Mouse (Mus musculus) CD4-positive helper T cell, adult 2 months (primary cell): ENCODE data around the gene Fam198a.

Experiments
- DNase-seq: peaks from one replicate; pipeline ENCODE4 v3.0.0-alpha.2; 2012; ENCODE audit warnings: low read depth, missing footprints, low spot score

The Fam198a gene

DNA sequence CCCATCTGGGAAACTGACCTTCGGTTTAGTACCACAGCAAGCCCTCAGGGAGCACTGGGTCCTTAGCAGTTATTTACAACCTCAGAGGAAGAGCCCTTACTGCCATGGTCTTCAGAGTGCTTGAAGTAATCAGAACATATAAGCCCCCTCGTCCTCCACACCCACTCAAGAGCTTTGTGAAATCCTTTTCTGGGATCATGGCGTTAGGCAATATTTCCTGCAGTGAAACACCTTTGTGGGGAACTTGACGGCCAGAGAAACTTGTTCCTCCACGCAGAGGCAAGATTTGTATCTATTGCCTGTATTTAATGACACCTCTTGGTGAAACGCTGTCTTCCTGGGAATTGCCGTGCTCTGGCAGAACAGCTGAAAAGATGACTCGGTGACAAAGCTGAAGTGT lies 24.8 kb upstream of the Fam198a start:
- DNase-seq, result peak; percentile 6

DNA sequence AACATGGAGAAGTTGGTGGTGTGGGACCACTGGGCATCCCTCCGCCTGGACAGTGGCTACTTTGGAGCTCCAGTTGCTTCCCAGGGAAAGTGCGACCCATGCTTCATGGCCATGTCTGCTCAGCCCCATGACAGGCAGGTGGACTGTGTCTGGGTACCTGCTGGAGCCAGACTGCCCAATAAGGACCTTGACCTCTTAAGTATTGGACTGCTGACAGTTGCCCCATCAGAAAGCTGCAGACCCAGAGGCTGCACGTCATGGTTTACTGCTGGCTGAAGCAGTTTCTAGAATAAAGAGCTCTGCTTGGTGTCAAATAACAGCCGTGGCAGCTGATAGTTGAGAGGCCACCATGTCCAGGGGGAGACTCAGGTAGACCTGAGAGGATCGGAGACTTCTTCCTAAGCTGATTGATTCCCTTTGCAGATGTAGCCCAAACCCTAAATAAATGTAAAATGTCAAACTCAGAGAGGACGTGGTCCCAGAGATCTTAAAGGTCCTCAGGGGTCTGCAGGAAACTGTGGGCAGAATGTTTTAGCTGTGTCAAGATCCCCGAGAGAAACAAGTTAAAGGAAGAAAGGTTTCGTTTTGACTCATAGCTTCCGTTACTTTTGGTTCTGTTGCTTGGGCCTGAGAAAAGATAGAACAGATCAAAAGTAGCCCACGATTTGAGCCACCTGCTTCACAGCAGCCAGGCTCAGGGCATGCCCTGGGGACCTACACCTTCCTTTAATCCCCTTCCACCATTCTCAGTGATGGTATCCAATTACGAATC lies 24.0 kb upstream of the Fam198a start:
- peak; percentile 75 for DNase-seq

DNA sequence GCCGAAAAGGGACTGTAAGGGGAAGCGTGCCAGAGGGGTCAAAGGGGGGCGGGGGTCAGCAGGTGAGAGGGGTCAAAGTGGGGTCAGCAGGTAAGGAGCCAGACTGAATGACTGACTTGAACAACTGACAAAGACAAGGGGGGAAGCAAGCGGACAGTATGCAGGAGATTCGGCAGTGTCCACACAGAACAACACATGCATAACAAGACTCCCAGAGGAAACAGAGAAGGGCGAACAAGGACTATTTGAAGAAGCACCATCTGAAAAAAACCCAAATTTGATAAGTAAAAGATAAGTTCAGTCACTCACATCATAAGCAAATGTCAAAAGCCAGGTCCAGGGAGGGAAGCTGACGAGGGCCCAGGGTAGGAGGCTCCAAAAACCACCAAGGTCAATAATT lies 23.1 kb upstream of the Fam198a start:
- DNase-seq, result no peak

DNA sequence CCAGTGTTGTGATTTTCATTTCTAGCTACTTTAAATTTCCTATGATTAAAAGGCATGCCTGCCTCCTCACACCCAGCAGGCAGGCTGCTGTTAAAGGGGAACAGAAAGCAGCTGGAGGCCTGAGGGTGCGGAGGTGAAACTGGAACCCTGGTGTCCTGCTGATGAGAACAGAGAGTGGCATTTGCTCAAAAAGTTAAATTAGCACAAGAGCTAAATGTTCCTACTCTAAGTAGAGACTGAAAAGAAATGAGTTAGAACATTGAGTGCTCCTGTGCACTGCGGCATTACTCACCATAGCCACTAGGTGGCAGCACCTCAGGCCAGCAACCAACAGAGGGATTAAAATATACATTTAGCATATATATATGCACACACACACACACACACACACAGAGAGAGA lies 22.3 kb upstream of the Fam198a start:
- peak; percentile 59 for DNase-seq

DNA sequence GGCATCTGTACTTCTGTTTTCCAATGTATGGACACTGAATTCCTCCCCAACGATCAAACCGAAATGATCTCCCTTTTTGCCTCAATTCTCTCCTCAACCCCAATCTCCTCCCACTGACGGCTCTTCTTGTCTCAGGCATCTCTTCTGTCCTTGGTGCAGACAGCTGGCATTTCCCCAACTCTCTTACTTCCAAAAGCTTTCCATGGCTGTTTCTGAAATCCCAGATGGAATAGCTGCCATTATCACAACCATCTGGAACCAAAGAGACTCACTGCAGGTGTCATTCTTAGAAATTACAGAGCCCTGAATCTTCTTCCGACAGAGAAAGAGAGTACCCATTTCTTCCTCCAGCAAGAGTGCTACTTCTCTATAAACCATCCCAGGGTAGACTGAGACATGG lies 15.9 kb upstream of the Fam198a start:
- DNase-seq, result no peak

DNA sequence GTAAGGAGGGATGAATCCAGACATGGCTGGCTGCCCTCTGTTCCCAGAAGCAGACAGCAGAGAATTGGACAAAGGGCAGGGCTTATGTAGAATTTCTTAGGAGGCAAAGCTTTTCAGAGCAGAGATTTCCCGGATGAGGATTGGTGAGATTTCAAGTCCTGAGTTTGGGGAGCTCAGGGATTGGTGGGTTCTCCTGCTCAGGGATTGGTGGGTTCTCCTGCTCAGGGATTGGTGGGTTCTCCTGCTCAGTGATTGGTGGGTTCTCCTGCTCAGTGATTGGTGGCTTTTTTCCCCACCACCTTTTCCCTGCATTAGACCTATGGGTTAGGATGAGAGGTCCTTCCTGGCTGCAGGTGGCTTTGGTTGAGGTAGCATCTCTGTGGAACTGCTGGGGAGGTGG lies 13.8 kb upstream of the Fam198a start:
- DNase-seq, result no peak

DNA sequence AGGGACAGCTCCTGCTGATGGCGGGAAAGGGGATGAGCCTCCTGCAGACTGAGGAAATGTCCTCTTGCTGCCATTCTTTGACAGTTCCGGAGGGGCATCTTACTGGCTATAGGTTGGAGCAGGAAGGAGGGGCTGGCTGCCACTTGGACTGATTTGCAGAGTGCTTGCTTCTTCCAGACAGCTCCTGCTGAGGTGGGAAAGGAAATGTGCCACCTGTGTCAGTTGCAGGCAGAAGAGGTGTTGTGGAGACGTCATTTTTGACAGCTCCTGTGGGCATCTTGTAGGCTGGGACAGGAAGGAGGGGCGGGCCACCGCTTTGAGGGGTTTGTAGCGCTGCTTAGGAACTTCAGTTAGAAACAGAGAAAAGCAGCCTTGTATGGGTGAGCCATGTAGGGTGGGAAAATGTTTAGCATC lies 13.3 kb upstream of the Fam198a start:
- peak; percentile 40 for DNase-seq

DNA sequence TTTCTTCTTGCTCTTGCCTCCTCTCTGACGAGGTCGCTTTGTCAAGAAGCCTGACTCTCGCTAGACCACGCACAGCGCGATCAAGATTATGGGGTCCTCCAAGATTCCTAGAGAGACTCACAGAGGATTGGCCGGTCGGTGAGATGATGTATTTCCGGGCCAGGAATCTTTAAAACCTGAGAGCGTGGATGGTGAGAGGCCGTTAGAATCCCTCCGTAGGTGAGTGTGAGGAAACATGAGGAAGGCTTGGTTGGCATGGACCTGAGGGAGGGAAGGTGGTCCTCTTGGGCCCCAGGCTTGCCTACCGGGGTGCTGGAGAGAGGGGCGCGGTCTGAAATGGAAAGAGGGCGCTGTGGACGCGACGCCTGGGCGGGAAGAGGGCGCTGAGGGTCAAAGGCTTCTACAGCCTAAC lies 12.8 kb upstream of the Fam198a start:
- no peak for DNase-seq

DNA sequence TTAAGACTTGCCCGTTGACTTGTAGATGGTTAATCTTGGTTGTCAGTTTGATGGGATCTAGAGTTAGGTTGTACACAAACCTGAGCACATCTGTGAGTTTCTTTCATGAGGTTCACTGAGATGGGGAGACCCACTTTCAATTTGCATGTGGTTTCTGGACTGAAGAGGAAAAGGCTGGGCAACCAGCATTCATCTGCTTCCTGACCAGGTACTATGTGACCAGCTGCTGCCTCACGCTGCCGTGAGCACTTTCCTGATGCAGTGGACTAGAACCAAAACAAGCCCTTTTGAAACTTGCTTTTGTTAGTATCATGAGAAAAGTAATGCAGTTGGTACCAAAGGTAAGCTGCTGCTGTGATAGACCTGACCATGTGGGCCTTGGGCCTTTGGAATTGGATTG lies 7.8 kb upstream of the Fam198a start:
- DNase-seq, result no peak

DNA sequence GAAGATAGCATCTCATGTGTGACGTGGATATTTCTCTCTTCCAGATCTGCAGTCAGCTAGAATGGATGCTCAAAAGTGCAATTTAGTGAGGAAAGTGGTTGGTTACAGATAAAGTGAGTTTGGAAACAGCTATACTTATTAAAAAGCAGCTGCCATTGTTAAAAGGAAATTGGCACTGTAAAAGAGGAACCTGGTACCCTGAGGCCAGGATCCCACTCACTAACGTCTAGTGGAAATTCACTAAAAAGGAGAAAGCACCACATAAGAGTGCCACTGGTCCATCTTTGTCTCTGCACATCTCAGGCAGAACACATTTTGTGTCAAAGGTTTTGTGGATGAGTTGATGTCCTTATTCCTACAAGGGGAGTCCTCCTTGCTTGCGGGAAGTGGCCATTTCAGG lies 7.2 kb upstream of the Fam198a start:
- no peak for DNase-seq

DNA sequence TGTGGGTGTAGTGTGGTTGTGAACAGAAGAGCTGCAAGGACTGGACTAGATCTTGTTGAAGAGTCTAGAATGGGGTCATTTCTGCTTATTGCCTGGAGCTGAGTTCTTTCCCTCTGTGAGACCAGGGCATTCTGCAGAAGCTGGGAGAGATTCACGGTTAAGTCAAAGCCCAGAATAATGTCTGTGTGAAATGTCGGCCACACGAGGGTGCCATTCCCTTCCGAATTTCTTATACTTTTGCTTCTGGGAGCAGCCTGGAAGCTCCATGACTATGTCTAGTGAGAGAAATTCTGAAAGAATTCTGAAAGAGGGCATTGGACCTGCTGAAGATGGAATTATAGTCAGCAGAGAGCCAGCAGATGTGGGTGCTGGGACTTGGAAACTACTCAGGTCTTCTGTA lies 3.0 kb upstream of the Fam198a start:
- no peak for DNase-seq

DNA sequence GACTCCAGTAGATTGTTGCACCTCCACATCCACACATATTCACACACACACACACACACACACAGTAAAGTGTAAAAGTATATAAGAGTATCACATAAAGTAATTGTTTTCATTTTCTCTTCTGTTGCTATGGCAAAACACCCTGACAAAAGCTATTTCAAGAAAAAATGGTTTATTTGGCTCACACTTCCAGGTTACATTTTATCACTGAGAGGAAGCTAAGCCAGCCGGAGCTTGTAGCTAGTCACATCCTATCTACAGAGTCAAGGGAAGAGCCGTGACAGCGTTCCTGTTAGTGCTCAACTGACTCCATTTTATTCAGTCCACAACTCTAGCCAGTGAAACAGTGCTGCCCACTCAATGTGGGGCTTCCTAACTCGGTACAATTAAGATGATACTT lies 2.4 kb upstream of the Fam198a start:
- no peak for DNase-seq

DNA sequence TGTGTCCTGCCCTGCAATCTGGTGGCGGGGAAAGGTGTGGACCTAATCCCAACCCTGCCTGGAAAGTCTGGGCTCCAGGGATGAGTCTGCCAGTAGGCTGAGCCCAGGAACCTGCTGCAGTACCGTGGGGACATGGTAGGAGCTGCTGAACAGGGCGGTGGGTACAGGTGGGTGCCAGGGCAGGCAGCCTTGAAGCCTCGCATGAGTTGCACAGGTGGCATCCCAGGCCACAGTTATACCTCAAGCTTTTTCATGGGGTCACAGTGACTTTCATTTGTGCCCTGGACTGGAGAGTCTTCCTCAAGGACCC lies 281 bp downstream of the Fam198a start:
- no peak for DNase-seq

DNA sequence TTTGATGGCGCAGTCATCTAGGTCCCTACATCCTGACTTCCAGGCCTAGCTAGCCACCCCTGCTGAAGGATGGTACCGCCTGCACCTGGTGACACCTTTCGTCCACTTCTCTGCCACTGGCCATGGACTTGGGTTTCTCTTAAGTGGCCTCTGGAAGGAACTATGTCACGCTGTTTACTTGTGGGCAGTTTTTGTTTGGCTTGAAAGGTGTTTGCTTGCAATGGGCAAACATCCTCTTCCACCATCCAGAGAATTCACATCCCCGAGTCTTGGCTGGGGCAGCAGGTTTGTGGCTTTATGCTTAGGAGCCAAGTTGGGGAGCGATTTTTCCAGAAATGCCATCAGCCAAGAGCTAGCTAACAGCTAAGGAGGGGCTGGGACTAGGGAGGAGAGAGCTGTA lies 1.8 kb downstream of the Fam198a start:
- DNase-seq, result no peak

DNA sequence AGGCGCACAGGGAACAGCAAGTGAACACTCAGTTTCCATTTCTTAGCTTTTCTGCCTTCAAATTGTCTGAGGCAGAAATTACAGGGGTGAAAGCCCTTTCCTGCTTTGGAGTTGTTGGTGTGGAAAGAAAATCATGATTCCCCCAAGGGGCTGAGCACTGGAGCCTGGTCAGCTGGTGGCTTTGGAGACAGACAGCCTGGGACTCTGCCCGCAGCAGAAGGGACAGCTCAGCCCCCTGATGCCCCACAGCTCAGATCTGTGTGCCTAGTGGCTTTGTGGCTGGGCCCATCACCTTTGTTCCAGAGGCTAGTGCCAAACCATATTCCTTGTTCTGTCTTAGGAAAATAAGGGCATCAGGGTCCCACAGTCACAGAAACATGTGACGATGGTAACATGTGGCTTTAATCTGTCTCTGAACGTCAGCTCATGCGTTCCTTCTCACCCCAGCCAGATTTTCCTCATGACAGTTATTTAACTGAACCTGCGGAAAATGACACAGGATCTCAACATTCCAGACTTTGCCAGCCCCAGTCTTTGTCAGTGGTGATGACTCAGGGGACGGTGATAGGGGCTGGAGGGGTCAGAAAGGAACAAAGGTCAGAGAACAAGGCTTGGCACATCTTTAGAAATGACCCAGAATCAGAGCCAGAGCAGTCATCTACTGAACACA lies 9.3 kb downstream of the Fam198a start:
- no peak for DNase-seq

DNA sequence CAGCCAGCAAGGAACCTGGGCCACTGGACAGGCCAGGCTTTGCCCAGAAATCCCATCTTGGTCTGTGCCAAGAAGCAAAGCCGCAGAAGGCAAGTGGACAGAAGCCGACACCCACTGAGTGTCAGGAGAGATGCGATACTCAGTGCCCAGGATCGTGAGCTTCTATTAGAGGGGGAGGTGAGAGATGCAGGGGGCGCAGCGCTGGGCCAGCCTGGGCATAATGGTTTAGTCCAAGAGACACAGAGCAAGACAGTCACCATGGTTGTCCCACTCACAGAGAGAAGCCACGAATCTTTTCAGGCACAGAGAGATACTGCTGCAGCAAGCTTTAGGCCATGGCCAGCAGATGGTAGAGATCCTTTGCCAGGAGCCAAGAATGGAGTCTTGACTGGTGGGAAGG lies 14.2 kb downstream of the Fam198a start:
- no peak for DNase-seq

DNA sequence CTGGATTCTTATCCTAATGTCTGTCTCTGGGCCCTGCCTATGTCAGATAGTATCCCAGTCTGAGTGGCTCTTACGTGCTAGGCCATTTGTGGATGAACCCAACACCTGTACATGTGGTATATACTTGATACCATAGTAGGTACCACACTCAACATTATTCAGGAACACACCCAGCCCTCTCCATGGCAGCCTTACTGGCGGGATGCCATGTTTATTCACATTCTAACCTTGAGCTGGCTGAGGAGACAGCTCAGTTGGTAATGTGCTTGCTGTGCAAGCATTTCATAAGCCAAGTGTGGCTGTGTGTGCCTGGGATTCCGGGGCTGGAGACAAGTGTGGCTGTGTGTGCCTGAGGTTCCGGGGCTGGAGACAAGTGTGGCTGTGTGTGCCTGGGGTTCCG lies 17.5 kb downstream of the Fam198a start:
- DNase-seq, result no peak

DNA sequence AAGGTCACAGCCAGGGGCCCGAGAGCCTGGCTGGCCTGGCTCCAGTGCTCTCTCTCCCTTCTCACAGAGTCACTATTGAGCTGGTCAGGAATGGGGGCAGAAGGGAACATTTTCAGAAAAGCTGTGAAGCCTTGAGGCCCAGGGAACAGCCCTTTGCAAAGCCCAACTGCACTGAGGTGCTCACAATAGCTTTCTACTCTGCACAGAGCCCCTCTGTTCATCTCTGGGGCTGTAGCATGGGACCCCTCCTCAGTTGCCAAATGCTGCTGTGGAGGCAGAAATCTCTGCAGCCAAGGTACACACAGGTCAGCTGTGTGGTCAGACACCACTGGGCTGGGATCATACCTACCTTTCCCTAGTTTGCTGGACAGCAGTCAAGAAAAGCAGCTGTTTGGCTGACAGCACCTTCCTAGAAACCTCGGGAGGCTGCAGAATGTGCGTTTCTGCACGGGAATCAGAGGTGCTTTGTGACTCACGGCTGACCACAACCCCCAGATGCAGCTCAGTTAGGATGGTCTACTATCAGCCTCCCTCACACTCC lies 19.1 kb downstream of the Fam198a start:
- no peak for DNase-seq

DNA sequence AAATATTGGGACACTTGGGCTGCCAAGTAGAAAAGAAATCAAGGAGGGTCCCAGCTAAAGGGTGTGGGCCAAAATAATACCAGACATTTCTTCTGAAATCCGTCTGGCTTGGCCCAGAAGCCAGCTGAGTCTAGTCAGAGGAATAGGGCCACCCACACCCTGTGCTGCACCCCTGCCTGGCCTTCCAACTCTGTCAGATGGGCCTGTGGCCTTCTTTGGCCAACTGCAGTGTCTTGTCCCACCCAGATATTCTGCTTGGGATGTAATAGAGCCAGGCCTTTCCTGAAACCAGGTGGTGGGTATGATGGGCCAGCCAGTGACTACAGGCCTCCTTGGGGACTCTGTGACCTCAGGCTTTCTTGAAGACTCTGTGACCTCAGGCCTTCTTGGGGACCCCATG lies 22.4 kb downstream of the Fam198a start:
- no peak for DNase-seq

DNA sequence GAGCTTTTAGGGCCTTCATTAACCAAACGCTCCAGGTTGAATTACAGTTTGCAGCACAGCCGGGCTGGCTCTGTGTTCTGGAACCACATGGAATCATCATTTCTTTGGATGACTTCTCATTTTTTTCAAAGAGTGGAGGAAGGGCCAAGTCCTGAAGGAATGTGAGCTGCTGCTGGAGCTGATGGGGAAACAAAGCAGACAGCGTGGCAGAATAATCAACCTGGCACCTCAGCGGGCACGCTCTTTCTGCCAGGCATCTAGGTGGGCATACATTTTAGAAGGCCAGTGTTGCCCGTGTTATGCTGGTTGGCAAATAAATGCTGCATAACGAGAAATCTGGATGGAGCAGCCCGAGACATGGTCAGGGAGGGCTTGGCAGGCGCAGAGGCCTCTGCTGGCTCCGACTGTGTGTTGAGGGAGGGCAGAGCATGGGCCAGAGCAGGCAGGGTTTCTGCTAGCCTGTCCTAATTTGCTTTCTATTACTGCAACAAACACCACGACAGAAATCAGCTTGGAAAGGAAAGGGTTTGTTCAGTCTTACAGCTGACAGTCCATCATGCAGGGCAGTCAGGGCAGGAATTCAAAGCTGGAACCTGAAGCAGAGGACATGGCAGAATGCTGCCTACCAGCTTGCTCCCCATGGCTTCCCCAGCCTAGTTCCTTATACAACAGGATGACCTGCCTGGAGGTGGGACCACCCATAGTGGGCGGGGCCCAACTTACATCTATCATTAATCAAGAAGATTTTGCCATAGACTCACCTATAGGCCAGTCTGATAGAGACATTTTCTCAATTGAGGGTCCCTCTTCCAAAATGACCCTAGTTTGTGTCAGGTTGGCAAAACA lies 23.6 kb downstream of the Fam198a start:
- no peak for DNase-seq

DNA sequence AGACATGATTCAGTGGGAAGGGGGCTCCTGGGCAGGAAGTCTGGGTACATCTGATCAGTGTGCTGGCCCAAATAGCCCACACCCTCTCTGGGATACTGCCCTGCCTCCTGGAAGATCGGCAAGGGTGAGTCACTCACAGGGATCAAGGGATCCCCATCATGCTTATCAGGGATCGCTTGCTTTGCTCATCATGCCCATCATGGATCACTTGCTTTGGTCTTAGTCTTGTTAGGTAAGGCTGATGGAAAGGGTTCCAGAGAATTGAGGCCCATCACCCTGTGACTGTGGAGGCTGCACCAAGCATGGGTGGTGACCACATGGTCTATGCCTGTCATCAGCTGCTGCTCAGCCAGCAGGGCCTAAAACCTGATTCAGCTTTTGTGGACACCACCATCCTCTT lies 24.5 kb downstream of the Fam198a start:
- no peak for DNase-seq

DNA sequence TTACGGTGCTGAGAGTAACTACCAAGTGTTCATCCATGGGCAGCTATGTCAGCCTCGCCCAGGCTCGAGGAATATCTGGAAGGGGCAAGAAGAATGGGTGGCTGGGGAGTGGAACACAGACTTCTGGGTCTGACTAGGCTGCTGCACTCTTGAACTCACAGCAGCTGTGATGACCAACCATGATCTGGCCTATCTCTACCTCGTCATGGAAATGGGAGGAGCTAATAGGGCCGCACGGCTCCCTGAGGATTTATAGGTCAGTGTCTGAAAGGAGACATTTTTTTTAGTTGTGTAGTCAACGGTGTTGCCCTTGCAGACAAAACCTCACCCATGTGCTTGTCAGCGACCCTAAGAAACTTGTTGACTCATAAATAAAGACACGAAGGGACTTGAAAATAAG lies 30.3 kb downstream of the Fam198a start:
- no peak for DNase-seq
